Mouse (Mus musculus) embryonic fibroblast, embryonic 13.5 days (primary cell): ENCODE measurements around the gene Olfr1357.

Source experiments
- CTCF ChIP-seq: IDR thresholded peaks from 2 replicates; pipeline ENCODE4 v1.5.1; 2011; ENCODE audit warnings: mild to moderate bottlenecking, control low read depth, low read length, moderate library complexity, borderline replicate concordance; ENCODE audit not compliant: insufficient read depth
- POLR2A ChIP-seq: IDR thresholded peaks from 2 replicates; pipeline ENCODE4 v1.6.1; 2011; ENCODE audit warnings: low read depth, mild to moderate bottlenecking, control low read depth, low read length, moderate library complexity

DNA sequence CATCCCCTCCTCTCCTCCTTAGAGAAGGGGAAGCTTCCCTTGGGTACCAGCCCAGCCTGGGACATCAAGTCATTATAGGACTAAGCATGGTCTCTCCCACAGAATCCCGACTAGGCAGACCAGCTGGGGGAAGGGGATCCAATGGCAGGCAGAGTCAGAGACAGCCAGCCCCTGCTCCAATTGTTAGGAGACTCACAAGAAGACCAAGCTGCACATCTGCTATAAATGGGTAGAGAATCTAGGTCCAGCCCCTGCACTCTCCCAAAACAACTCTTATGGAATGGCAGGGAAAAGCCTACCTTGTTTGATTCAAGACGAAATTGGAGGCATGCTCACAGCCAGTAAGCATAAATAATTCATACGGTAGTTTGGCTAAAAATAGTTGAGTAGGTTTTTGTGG lies 44.6 kb downstream of the Olfr1357 start:
- TF ChIP-seq POLR2A (no peak), CTCF (no peak)
